Mouse (Mus musculus) brain, embryonic 14.5 days (tissue): ENCODE results near the gene Shroom3.

ENCODE experiments used
- CTCF ChIP-seq: fragments of 200-500 bp; IDR thresholded peaks from 2 replicates; pipeline ENCODE4 v1.5.1; 2012; ENCODE audit warnings: inconsistent platforms, mild to moderate bottlenecking, moderate library complexity, borderline replicate concordance; ENCODE audit not compliant: insufficient read depth, insufficient read length; ENCODE audit errors: extremely low read depth
- POLR2A ChIP-seq: fragments of 200-500 bp; IDR thresholded peaks from 2 replicates; pipeline ENCODE4 v1.6.1; 2012; ENCODE audit warnings: mild to moderate bottlenecking, inconsistent platforms, borderline replicate concordance; ENCODE audit not compliant: poor library complexity, insufficient read depth, insufficient read length, severe bottlenecking; ENCODE audit errors: extremely low read depth

- TF ChIP-seq POLR2A (no peak), CTCF (no peak)
Observed at GRCm38 (mm10) chr5:92830391-92830790, 147.2 kb downstream of the Shroom3 start.
